Mouse (Mus musculus): ENCODE results near the gene Gm10198. TPM values are rescaled to one million over a fixed set of nuclear protein-coding genes. Genes with fewer than 3 reads are reported as not detected.

Gene Gm10198
- total RNA-seq, 2 experiments from 2014 or later, result not detected

Other genes starting within 250 kb of the Gm10198 start
- gene Gpbp1, start 102.7 kb upstream of the Gm10198 start, total RNA-seq (2021), result 10 to 100 TPM; 93.7 to 98.4 TPM
- not detected for gene Gm49496, start 42.8 kb upstream of the Gm10198 start, total RNA-seq (2021)
- 10 to 100 TPM; 24.7 to 46.0 TPM for gene Mier3, start 88.2 kb downstream of the Gm10198 start, total RNA-seq (2021)
- 10 to 100 TPM; 38.2 to 42.7 TPM for gene Map3k1, start 216.2 kb downstream of the Gm10198 start, total RNA-seq (2021)